Mouse (Mus musculus) urinary bladder, adult 2 months (tissue): Measurements from ENCODE around the gene Crybb1. TPM values are rescaled to one million over a fixed set of nuclear protein-coding genes. Genes with fewer than 3 reads are reported as not detected.

Experiments
- DNase-seq: peaks from one replicate; pipeline ENCODE4 v3.0.0; 2022; ENCODE audit warnings: low spot score
- polyA plus RNA-seq: library from polyadenylated mRNA; depleted of rRNA; stranded (reverse); fragments of >200 nt; gene quantifications from 2 replicates; pipeline ENCODE4 v1.2.3, GENCODE M21; 2012

Crybb1 gene
- polyA plus RNA-seq, 1 experiment, result not detected

GRCm38 (mm10) chr5:112286608-112286983 lies 31.0 kb downstream of the Crybb1 start:
- DNase-seq, result no peak

- no peak for DNase-seq
Observed at GRCm38 (mm10) chr5:112286984-112287641, 31.5 kb downstream of the Crybb1 start.

DNA sequence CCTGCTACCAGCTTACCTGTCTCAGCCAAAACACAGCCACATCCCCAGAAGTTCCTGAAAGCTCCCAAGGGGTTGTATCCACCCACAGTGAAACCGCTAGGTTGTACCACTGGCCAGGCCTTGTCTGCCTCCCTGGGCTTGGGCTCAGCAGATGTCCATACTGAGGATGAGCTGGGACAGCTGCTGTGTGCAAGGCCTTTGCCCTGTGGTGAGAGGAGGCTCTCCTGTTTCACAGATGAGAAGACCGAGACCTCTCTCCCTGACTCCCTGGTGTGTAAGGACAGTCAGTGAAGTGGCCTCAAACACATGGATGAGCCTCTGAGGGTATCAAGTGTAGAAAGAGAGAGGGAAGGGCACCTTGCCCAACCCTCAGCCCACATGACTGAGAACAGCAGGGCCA lies 32.0 kb downstream of the Crybb1 start:
- DNase-seq, result no peak

GRCm38 (mm10) chr5:112288193-112289141 lies 32.9 kb downstream of the Crybb1 start:
- no peak for DNase-seq

DNA sequence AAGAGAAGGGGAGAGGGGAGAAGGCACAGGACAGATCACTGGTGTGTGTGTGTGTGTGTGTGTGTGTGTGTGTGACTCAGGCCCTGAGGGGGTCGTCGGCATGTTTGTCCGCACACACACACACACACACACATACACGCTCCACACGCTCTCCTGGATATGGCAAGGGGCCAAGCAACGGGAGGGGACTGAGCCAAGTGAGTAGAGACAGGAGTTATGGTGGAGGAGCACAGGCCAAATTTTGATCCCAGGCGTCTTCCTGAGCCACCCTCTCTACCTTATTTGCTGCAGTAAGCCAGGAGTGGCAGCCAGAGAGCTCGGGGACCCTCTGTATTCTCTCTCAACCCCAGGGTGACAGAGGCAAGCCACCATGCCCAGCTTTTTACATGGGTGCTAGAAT lies 33.6 kb downstream of the Crybb1 start:
- DNase-seq, result no peak

GRCm38 (mm10) chr5:112289819-112290535 lies 34.4 kb downstream of the Crybb1 start:
- no peak for DNase-seq

DNA sequence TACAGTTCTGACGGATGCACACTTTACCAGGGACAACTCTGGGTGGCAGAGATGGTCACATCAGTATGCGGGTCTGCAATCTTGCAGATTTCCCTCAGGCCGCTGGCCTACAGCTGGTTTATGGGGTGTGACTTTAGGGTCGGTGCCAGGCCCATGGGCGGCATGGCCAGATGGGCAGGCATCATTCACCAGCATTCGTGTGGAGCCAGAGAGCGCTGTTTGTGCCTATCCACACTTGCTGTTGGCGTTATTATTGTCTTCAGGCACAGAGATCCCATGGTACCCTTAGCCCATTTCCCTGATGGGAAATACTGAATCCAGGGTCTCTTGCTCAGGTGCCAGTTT lies 34.9 kb downstream of the Crybb1 start:
- DNase-seq, result no peak

DNA sequence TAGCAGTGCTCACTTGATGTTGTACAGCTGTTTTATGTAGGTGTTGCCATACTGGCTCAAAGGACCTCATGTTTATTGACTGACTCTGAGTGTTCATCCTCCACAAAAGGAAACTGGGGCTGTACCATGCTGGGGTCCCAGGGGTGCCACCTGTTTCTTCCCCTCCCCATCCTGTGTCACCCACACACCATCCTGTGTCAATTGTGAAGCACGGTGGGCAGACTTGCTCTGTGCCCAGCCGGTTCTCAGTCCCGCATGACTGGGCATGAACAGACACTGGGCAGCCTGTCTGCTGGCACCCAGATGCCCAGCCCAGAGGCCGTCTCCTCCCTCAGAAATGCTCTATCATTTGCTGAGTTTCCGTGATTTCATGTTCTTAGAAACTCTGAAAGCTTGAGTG lies 36.3 kb downstream of the Crybb1 start:
- no peak for DNase-seq

GRCm38 (mm10) chr5:112292343-112292980 lies 36.8 kb downstream of the Crybb1 start:
- no peak for DNase-seq

DNA sequence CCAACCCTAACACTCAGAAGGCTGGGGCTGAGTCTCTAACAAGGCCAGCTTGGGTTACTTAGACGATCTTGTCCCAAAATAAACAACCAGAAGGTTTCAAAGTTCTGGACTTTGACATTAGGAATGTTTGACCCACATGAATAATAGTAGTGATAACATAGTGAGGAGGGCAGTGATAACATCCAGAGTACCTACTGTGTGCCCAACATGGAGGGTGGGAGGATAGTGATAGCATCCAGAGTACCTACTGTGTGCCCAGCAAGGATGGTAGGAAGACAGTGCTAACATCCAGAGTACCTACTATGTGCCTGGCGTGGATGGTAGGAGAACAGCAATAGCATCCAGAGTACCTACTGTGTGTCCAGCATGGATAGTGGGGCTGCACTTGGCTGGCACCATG lies 38.2 kb downstream of the Crybb1 start:
- DNase-seq, result no peak

DNA sequence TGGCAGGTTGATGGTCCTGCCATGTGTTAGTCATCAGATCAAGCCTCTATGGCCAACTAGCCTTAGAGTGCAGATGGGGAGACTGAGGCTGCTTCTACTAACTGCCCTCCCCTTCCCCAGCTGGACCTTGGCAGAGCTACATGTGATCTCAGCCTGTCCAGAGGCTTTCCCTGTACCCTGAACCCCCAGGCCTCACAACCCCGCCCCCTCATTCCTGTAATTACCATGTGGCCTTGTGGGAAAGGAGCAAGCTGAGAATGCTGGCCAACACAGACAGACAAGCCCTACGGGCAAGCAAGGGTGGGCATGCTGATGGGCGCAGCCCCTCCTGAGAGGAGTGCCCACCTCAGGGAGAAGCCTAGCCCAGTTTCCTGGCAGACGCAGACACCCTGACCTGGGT lies 39.1 kb downstream of the Crybb1 start:
- DNase-seq, result no peak

DNA sequence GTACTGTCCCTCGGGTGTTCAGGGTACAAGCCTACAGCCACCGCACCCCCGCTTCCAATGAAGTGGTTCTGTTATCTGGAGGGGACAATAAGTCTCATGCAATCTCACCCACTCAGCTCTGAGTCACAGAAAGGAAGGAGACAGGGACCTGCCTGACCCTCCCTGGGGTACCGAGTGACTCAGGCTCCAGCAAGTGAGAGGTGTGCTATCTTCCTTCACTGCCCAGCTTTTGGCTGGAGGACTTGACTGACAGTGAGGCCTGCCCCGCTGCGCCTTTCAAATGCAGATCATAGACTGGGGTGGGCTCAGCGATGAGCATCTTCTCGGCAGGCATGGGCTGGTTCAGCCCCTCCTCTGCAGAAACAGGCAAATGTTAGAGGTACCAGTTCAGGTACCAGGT lies 39.5 kb downstream of the Crybb1 start:
- no peak for DNase-seq

DNA sequence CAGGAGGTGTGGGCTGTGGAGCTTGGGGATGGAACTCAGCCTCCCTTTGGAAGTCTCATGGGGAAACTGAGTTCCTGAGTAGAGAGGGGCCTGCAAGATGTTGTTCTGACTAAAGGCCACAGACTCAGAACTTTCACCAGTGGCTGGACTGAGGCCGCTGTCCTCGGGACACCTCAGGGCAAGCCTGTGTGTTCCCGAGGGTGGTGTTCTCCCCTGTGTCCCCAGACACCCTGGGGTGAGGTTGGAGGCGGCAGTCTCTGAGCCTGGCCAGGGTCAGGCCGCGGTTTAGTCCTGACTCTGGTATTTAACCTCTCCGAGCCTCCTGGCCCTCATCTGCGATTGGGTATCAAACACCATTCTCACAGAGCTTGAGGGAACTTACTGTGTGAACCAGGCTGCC lies 39.9 kb downstream of the Crybb1 start:
- DNase-seq, result no peak

DNA sequence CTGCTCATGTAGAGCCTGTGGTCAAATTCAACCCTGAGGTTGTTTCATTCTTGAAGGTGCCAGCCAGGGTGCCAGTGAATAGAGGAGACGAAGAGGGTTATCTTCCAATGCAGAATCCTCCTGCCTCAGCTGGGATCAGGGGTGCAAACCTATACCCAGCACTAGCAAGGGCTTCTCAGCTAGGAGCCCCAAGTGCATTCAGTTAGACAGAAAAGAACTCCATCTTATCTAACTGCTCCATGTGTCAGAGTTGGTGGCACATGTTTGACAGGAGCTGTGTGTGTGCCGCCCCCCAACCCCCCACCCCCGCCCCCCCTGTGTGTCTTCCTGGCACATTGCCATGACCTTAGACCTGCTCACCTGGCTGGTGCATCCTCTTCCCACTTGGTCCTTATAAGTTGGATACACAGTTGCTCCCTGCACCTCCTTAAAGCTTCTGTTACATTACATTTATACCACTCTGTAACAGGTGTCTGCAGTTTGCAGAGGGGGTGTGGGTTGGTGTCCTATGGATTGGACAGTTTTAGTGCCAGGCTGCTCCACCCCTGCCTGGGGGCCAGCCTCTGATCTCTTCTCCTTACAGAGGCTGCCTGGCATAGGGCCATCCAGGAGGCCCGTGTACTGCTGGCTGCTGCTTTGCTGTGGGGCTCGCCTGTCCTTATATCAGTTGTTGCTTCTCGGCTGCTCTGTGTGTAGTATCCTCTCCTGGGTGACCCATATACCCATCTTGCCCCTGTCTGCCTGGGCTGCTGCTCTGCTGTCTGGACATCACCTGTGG lies 41.0 kb downstream of the Crybb1 start:
- no peak for DNase-seq

GRCm38 (mm10) chr5:112297257-112297656 lies 41.6 kb downstream of the Crybb1 start:
- DNase-seq, result no peak

GRCm38 (mm10) chr5:112298226-112298988 lies 42.8 kb downstream of the Crybb1 start:
- no peak for DNase-seq

DNA sequence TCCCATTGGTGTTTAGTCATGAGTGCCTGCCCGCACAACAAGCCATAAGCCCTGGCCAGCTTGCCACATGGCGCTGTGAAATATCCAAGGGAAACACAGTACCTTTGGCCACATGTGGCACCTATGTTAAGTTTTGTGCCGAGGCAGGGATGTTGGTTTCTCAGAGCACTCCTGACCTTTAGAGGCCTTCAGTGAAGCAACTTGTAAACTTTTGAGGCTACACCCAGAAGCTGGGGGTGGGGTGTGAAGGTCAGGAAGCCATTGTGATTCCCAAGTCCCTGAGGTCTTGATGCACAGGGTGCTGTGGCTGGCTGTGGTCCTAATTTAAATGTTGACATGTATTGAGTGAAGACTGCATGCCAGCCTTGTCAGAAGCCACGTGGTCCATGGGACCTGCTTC lies 43.8 kb downstream of the Crybb1 start:
- no peak for DNase-seq

GRCm38 (mm10) chr5:112300112-112300511 lies 44.5 kb downstream of the Crybb1 start:
- DNase-seq, result no peak

DNA sequence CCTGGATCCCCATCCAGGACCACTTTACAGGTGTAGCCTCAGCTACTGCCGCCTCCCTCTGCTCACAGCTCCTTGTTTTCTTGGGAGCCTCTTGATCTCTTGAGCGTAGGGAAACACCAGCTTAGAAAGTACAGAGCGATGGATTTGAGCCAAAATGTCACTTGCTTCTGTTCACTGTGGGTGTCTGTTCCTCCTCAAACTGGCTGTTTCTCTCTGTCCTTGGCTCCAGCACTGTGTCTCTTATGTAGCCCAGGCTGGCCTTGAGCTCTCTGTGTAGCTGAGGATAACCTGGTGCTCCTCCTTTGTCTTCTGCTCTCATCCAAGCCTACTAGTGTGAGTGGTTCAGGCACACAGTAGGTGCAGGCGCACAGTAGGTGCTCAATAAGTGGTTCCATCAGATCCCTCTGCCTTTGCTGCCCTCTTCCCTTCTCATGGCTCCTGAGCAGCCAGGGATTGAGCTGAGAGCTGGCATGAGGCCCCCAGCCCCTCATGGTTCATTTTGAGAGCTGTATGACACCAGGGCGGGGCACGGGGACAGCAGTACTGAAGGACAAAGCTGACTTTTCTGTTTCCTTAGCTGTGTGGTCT lies 45.2 kb downstream of the Crybb1 start:
- no peak for DNase-seq

DNA sequence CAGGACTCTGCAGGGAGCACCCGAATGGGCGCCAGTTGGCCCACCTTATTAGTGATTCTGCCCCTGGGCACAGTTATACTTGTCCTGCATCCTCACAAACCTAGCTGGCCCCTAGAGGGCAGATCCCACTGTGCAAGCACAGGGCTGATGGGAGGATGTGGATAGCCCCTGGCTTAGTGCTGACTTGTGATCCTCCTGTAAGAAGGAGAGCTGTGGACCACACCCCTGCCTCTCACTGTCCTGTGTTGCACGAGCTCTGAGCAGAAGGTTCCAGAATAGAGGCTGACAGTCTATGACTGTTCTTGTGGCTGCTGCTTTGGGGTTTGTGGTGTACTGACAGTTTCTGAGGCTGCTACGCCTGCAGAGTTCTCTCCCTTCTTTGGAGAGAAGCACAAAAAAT lies 46.1 kb downstream of the Crybb1 start:
- no peak for DNase-seq
